Mouse (Mus musculus) ES-CJ7 (cell line): ENCODE data around the gene Zfp580.

Experiments used
- DNase-seq: peaks from one replicate; pipeline ENCODE4 v3.0.0; 2011; ENCODE audit warnings: low read depth, low spot score

Zfp580 gene

DNA sequence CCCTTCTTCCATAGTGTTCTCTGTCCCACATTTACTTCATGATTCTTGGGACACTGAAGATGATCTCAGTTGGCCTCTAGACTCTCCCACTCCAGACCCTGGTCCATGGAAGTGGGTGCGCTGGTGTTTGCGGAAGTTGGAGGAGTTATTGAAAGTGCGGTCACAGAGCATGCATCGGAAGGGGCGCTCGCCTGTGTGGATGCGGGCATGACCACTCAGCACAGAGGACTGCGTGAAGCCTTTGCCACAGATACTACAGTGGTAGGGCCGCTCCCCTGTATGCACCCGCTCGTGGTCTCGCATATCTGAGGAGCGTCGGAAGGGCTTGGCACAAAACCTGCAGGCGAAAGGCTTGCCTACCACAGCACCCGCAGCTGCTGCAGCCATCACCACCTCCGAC, 15.7 kb upstream of the Zfp580 start:
- DNase-seq, result no peak

DNA sequence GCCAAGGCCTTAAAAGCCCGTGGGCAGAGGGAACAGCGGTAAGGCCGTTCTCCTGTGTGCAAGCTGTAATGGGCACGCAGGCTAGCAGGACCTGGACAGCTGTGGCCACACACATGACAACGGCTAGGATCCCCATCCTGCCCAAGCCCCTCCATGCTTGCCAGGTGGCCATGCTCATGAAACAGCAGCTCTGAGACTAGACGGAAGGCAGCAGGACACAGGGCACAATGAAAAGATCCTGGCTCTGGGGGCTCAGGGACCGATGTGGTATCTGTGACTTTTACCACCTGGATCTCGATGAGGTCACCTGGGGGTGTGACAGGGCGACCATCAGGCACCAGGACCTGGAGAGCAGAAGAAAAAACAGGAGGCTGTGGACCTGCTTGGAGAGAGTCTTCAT, 15.2 kb upstream of the Zfp580 start:
- no peak for DNase-seq

DNA sequence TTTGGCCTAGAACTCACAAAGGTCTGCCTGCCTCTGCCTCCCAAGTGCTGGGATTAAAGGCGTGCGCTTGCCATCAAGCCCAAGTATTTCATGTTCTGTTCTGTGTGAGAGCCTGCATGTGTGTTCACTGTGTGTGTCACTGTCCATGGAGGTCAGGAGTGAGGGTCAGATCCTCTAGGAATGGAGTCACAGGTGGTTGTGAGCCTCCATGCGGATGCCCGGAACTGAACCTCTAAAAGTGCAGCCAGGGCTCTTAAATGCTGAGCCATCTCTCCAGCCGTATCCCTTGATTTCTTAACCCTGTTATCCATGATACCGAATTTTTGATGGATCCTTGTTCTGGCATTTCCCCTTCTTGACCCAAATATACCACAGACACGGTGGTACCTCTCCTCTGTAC, 14.3 kb upstream of the Zfp580 start:
- DNase-seq, result no peak

DNA sequence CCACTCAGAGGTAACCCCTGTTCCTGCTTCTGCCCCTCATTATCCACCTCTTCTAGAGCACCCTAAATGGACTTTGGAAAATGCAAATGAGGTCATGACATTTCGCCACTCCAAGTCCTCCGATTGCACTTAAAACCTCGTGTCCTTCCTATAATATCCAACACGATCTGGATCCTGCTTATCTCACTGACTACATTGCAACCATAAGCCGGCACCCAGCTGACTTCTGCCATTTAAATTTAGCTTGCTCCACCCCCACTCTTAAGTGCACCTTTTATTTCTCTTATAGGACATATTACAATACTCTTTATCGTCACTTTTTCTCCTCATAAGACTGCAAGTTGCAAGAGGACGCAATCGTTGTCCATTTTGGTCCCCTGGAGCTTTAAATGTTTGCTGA, 13.9 kb upstream of the Zfp580 start:
- no peak for DNase-seq

DNA sequence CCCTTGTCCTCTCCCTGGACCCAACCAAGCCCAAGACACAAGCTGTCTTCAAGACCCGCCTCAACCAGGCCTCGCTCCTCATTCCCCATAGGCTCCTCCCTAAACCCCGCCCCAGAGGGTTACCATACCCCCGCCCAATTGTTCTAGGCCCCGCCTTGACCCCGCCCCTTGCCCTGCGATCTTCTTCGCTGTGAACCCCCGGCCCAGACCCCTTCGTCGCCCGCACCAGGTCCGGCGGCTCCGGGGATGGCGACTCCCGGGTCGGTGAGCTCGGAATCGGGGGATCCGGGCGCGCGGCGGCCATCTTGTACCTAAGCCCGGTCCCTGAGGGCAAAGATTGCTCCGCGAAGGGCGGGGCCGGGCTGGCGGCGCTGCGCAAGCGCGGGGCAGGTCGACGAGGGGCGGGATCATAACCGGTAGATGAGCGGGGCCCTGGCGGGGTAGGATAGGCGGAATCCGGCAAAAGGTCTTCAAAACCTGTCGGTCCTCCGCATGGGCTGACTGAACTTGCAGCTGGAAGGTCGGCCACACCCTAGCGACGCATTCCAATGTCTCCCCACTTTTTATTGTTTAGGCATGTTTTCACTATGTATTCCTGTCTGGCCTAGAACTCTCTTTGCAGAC, 13.1 kb upstream of the Zfp580 start, which contains the start of gene Zfp784:
Gene Zfp784, minus strand, starts transcription at position 338 of the 624 bp plus-strand sequence.
- peak; percentile 87 for DNase-seq

DNA sequence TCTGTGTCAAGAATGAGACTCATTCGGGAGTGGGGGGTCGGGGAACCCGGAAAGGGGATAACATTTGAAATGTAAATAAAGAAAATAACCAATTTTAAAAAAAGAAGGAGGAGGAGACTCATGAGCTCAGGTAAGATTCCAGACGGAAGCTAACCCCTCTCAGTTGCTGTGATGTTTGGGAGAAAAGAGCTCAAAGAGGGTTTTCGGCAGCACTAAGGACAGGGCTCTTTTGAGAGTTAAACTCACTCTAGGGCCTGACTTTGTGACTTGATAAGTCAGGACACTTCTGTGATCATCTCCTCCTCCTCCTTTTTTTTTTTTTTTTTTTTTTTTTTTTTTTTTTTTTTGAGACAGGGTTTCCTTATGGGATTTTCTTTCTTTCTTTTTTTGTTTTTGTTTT, 12.4 kb upstream of the Zfp580 start:
- no peak for DNase-seq

DNA sequence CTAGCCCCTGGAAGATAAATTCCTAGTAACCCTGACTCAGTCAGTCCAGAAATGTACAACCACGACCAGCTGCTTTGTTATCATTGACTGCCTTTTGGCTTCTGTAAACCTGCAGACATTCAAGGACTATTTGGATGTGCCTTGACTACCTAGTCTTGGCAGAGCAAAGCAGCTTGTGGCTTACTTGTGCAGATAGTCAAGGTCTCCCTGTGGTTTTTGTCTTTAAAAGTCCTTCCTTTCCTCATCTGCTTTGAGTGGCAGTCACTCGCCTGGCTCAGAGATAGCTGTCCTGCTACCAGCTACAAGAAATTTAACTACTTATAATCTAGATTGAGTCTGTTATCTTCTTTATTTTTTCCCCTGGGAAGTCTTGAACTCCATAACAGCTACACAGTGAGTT, 6.4 kb upstream of the Zfp580 start:
- DNase-seq, result no peak

DNA sequence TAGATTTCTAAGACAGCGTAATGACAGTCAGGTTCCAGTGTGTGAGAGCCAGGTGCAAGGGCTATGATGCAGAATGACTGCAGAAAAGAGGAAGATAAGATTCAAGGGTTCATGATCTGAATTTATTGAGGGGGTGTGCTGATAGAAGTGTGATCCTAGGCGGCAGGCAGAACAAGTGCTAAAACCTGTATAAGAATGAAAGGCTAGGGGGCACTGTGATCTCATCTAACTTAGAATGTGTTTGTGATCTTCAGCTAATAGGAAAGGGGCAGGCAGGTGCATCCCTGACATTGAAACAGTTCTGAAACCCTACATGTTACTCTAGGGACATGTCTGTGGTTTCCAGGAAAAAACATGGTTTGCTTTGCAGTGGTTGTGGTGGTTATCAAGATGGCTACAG, 5.2 kb upstream of the Zfp580 start:
- DNase-seq, result no peak

DNA sequence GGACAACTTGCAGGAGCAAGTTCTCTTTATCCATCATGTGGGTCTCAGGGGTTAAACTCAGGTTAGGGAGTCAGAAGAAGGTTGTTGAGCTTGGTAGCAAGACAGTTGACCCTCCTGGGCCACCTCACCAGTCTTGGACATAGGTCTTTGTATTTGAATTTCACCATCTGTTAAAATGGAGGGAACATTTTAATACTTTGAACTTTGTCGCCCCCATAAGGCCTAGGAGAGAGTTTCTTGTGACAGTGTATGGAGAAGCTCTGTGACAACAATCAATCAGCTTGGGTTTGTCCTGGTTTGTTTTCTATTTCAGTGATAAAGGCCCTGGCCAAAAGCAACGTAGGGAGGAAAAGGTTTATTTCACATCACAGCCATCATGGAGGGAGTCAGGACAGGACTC, 4.0 kb upstream of the Zfp580 start:
- peak; percentile 58 for DNase-seq

DNA sequence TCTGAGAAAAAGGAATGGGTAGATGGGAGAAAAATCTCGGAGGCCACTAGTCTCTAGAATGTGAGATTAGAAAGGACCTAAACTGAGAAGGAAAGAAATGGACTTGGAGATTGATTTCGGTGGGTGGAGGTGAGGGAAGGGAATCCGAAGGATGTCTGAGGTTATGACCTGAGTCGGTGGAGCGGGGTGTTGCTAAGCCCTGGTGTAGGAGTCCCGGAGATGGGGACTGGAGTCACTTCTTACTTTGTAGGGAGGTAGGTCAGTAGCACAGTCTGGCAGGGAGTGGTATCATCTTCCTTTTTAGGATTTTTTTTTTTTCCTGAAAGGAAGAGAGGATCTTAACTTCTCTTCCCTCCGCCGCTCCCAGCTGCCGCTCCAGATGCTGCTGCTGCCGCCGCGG, 1.1 kb downstream of the Zfp580 start:
- DNase-seq, result peak; percentile 50

DNA sequence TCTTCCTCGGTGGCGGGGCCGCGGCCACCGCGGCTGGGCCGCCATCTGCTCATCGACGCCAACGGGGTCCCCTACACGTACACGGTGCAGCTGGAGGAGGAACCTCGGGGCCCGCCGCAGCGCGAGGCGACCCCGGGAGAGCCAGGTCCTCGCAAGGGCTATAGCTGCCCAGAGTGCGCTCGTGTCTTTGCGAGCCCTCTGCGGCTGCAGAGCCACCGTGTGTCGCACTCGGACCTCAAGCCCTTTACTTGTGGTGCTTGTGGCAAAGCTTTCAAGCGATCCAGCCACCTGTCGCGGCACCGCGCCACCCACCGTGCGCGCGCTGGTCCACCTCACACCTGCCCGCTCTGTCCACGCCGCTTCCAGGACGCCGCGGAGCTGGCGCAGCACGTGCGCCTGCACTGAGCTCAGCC, 1.6 kb downstream of the Zfp580 start:
- DNase-seq, result no peak

DNA sequence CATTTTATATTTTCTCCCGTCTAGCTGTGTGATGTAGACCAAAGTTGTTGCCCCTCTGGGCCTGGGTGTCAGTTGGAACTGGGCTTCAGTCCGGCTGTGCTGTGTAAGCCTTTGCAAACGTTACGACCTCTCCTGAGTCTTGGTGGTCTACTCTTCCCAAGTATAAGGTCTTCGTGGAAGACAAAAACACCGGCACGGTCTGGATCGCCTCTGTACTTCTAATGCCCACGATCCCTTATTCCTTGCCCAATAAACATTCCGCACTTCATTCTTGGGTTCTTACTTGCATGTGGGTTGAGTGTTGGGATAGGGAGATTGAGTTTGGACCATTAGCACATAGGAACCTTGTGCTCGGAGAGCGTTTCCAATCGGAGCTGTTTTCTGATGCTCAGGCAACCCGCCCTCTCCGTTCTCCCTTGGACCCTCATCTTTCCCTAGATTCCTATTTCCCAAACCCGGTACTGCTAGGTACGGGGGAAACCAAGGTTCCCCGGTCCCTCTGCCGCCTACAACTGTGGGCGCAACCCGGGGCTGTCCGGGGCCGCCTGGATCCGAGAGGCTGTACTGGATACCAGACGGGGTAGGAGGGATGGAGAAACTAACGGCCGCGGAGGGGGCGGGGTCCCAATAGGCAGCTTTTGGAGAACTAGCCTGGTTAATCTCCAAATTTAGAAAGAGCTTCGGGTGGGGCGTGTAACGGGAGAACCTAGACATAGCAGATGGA, 2.3 kb downstream of the Zfp580 start:
- peak; percentile 73 for DNase-seq

DNA sequence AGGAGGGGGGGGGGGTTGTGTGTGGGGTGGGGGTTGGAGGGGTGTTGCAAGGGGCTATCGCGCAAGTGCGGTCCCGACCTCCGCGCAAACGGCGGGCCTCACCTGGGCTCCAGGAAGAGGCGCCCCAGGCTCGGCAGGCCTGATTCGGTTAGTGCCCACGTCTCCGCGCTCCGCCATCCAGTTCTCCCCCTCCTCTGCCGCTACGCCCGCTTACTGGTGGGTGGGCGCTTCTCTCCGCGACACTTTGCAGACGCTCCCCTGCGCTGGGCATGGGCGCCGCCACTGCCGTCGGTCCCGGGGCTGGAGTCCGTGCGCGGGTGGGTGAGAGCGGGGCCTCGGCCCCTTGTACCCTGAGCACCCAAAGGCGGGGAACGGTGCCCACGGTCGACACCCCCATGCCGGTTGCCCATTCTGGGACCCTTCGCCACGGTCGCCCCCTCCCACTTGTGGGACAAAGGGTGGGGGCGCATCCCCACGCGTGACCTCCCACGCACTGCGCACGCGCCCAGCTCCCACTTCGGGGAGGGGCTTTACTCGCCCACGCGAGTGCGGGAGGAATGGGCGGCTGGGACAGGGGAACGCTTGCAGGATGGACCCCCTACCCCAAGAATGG, 5.4 kb downstream of the Zfp580 start:
- DNase-seq, result no peak

DNA sequence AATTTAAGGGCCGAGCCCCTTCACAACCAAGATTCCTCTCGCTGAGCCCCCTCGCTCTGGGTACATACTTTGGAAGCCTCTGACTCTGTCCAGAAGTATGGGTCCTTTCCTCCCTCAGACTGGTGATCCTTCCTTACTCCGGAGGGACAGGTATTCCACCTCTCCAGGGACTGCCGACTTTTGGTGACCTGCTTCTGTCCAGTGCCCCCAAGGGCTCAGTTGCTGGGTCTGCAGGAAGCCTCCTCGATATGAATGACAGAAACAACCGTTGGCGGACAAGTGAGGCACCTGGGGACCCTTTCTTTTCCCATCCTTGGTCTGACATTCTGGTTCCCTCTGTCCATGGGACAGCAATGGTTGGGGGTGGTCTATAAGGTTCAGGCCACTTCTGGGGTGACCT, 6.0 kb downstream of the Zfp580 start:
- DNase-seq, result no peak

DNA sequence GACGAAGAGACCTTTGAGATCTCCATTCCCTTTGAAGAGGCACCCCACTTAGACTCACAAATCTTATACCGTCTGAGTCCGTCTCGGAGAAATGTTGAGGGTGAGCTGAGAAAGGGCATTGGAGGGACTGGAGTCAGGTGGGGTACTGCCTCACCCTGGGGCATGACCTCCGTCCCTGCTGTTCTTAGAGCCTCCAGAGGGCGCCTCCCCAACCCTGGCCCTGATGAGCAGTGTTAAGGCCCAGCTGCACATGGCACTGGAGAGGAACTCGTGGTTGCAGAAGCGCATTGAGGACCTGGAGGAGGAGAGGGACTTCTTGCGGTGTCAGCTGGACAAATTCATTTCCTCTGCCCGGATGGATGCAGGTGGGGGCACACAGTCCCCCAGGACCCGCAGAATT, 6.5 kb downstream of the Zfp580 start:
- peak; percentile 71 for DNase-seq

DNA sequence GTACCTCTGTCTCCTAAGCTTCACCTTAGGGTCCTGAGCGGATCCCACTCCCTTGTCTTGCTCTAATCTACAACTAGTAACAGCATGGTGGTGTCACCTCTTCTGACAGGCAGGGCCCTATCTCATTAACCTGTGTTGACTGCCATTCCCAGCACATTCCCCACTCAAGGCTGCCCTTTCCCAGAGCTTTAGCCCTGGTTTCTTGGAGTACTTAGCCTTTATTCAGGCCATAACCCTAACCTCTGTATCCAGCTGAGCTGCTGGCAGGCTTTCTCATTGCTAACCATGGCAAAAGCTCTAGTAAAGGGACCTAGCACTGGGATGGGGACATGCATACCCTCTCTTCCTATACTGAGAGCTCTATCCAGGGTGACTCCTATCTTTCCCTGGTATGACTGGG, 7.3 kb downstream of the Zfp580 start:
- DNase-seq, result no peak

DNA sequence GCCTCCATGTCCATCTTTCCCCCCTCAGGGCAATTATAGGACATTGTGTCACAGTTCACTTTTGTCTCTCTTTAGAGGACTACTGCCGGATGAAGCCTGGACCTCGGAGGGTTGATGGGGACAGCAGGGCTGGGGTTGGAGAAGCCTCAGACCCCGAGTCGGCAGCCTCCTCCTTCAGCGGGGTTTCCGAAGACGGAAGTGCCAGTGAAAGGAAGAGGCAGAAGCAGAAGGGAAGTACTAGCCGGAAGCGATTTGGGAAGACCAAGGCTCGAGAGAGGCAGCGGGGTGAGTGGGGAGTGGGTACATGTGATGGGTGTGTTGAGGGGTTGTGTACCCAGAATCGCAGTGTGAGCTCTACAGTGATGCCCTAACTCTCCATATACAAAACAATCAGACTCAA, 8.1 kb downstream of the Zfp580 start:
- no peak for DNase-seq

DNA sequence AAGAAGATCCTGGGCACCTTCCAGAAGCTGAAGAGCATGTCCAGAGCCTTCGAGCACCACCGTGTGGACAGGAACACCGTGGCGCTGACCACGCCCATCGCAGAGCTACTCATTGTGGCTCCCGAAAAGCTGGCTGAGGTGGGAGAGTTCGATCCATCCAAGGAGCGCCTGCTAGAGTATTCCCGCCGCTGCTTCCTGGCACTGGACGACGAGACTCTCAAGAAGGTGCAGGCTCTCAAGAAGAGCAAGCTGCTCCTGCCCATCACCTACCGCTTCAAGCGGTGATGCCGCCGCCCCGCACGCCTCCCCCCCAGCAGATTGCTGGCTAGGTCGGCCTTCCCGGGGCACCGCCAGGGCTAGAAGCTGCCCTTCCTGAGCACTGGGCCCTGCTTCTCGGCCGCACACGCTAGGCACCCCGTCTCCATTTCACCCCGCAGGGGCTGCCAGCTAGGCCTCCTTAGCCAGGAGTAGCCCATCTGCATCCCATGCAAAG, 8.9 kb downstream of the Zfp580 start:
- DNase-seq, result peak; percentile 88

DNA sequence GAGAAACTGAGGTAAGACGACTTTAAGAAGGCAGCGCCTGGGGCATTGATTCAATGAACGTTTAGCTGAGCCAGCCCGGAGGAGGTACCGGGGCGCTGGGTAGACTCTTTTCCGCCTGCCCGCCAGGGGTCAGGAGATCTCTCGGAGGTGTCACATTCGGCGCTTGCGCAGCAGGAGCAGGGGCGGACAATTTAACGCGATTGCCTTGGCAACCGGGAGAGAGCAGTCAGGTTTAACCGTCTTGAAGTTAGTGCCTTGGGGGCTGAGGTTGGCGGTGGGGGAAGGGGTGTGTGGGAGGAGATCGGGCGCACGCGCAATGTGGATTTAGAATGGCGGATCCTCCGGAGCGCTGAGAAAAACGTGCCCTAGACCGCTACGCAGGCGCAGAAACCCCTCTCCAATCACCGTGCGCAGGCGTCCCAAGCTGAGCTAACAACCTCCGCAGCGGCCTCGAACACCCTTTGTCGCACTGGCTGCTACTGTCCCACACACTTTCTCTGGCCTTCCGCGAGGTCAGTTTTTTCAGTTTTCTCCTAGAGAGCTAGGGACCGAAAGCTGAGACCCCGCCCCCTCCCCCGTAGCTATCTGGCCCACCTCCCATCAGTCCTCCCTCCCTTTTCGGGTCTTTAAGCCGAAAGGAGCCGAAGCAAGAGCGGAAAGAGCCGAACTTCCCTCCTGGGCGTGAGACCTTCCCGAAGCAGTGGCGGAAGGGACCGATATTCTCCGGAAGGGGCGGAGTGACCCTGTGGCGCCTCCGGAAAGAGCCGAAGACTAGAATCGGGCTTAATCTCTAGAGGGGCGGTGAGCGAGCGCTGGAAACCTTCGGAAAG, 9.8 kb downstream of the Zfp580 start:
- peak; percentile 99 for DNase-seq

DNA sequence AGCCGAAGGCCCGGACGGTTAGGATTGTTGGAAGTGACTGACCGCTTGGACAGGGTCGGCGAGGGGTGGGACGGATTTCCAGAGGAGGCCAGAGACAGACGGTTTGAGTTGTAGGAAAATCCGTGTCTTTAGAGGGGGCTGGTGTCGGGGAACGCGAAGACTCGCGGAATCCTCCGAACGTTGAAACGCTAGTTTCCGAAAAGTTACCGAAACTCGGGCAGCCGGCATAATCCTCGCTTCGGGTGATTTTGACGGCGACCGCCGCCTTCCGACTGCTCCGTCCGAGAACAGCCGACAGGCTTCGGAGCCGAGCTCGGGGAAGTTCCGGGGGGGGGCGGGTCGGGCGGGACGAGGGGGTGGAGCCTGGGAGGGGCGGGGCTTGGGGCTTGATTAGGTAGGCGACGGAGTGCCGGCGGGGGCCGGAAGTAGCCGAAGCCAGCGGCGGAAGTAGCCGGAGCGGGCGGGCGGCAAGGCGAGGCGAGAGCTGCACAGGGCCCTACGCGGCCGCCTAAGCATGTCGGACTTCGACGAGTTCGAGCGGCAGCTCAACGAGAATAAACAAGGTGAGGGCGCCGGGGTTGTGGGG, 10.5 kb downstream of the Zfp580 start, which contains the start of gene U2af2:
Gene U2af2, plus strand, starts transcription at position 370 of the 586 bp plus-strand sequence.
- DNase-seq, result peak; percentile 87

DNA sequence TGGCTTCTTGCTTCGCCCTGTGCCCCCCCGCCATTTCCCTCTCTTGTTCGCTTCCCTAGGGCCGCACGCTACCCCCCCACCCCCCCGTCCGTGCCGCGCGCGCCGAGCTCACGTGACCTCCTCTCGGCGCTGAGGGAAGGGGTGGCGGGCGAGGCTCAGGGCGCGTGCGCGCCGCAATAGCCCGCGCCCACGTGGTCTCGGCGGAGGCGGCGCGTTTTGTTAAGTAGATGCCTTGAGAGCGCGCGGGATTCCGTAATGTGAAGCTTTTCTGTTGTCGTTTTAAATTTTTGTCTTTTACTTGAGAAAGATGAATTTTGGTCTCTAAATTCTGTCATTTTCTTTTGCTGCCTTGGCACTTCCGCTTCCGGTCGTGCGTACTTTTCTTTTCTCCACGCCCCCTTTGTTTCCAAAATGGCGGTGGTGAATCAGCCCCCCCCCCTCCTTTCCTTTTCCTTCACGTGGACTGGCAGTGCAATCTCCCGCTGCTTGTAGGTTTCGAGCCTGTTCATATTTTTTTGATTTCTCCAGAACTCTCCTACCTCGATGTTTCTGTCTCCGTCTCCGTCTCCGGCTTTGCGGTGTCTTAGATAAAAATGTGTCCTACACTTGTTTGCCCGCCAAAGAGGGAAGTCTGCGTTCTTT, 11.1 kb downstream of the Zfp580 start:
- peak; percentile 83 for DNase-seq
